8 mouse cellular contexts compared by ENCODE assay signal in genomic region chr5:86065876-86066550, GRCm38 (mm10). TPM values are rescaled to one million over a fixed set of nuclear protein-coding genes. Genes with fewer than 3 reads are reported as not detected.
DNase-seq lines count a peak whose midpoint lies in the region; ATAC-seq and TF ChIP-seq lines count a peak whose summit lies in the region.

No protein-coding gene starts in this region.

- peak; percentile 77 for ATAC-seq in hindbrain, embryonic 13.5 days (ENCODE audit: low FRiP score)

- no peak for TF ChIP-seq POLR2A in lung, adult 2 months (IDR thresholded peaks at IDR 0.05; ENCODE audit: borderline replicate concordance, extremely low read depth, low read depth, low read length)
- TF ChIP-seq POLR2A in cortical plate, adult 2 months (IDR thresholded peaks at IDR 0.05; ENCODE audit: extremely low read depth, insufficient read depth, low read length), result no peak

- H3K4me3 ChIP-seq in lung, adult 2 months (replicated peaks; ENCODE audit: extremely low read depth, low read depth, low read length), result peak overlapping the region; percentile 49
- peak overlapping the region; percentile 82 for H3K4me3 ChIP-seq in cortical plate, adult 2 months (ENCODE audit: insufficient read depth, low read length)
- peak overlapping the region; percentile 77 for H3K4me3 ChIP-seq in hindbrain, embryonic 13.5 days
- H3K4me3 ChIP-seq in midbrain, embryonic 10.5 days, result peak overlapping the region; percentile 89

- no peaks in the 10 kb centered on the region for H3K9me3 ChIP-seq in hindbrain, embryonic 13.5 days
- H3K9me3 ChIP-seq in midbrain, embryonic 10.5 days (replicated peaks), result no peaks in the 10 kb centered on the region

- H3K27ac ChIP-seq in cortical plate, adult 2 months (ENCODE audit: insufficient read depth, low read length), result no peak overlapping the region
- H3K27ac ChIP-seq in hindbrain, embryonic 13.5 days, result peak overlapping the region; percentile 69
- peak overlapping the region; percentile 96 for H3K27ac ChIP-seq in midbrain, embryonic 10.5 days (replicated peaks)

- DNase-seq in lung, adult 2 months, result no peak
- no peak for DNase-seq in lung, postnatal 25 days (ENCODE audit: low spot score)
- no peak for DNase-seq in midbrain, embryonic 10.5 days (ENCODE audit: low spot score)
- no peak for DNase-seq in adrenal gland, adult (ENCODE audit: inconsistent age in 2 of 2, low spot score in 1 of 2)
- DNase-seq in urinary bladder, adult 18-20 months (ENCODE audit: low spot score in 2 of 2), result no peak
- DNase-seq in spleen, adult 18-20 months, result no peak

- no peaks in the 10 kb centered on the region for H3K36me3 ChIP-seq in hindbrain, embryonic 13.5 days
- no peaks in the 10 kb centered on the region for H3K36me3 ChIP-seq in midbrain, embryonic 10.5 days

- WGBS in lung, adult 2 months, result under 1% methylated on average over 17 of the region's 17 CpGs
- WGBS in hindbrain, embryonic 13.5 days, result 2% methylated on average over 17 of the region's 17 CpGs
- 1% methylated on average over 17 of the region's 17 CpGs for WGBS in midbrain, embryonic 10.5 days

- peak overlapping the region; percentile 58 for H3K9ac ChIP-seq in hindbrain, embryonic 13.5 days

- H3K27me3 ChIP-seq in hindbrain, embryonic 13.5 days, result no peaks in the 10 kb centered on the region
- no peaks in the 10 kb centered on the region for H3K27me3 ChIP-seq in midbrain, embryonic 10.5 days (ENCODE audit: low read depth, poor library complexity, severe bottlenecking)

- no peak for TF ChIP-seq CTCF in lung, adult 2 months (IDR thresholded peaks at IDR 0.05; ENCODE audit: insufficient read depth, low read length)
- no peak for TF ChIP-seq CTCF in cortical plate, adult 2 months (IDR thresholded peaks at IDR 0.05; ENCODE audit: extremely low read depth, insufficient read depth, low read length)

- H3K4me2 ChIP-seq in hindbrain, embryonic 13.5 days, result peak overlapping the region; percentile 64

- H3K4me1 ChIP-seq in lung, adult 2 months (ENCODE audit: control insufficient read depth, insufficient read depth, low read length), result peaks cover 2% of the 10 kb centered on the region; the same call in 1 of the 2 replicates
- H3K4me1 ChIP-seq in cortical plate, adult 2 months (ENCODE audit: control insufficient read depth, insufficient read depth, low read length), result peaks cover 1% of the 10 kb centered on the region; the same call in 1 of the 2 replicates
- peaks cover 24% of the 10 kb centered on the region for H3K4me1 ChIP-seq in hindbrain, embryonic 13.5 days (replicated peaks)
- H3K4me1 ChIP-seq in midbrain, embryonic 10.5 days, result peaks cover 15% of the 10 kb centered on the region

RNA-seq across cellular contexts. Expression of gene Cenpc1, which starts 0.6 kb away (rescaled TPM):
- 3.0 and 4.3 TPM in 2 replicates for polyA plus RNA-seq in lung, adult 2 months (2012; rRNA removed)
- 13.1 and 13.3 TPM in 2 replicates for polyA plus RNA-seq in cortical plate, adult 2 months (2012; rRNA removed)
- 38.0 and 40.4 TPM in 2 replicates for polyA plus RNA-seq in hindbrain, embryonic 13.5 days (2015; fragmentation: Nextera tagmentation; extraction: Ambion mirVana)
- polyA plus RNA-seq in midbrain, embryonic 10.5 days (2016; fragmentation: Nextera tagmentation; extraction: Ambion mirVana), result 38.0 and 43.1 TPM in 2 replicates

RNA-seq across cellular contexts. Expression of gene Stap1, which starts 5.5 kb away (rescaled TPM):
- polyA plus RNA-seq in lung, adult 2 months (2012; rRNA removed), result 0.58 and 1.6 TPM in 2 replicates
- polyA plus RNA-seq in cortical plate, adult 2 months (2012; rRNA removed), result 0.02 and 0.08 TPM in 2 replicates
- 0.32 and 0.38 TPM in 2 replicates for polyA plus RNA-seq in hindbrain, embryonic 13.5 days (2015; fragmentation: Nextera tagmentation; extraction: Ambion mirVana)
- polyA plus RNA-seq in midbrain, embryonic 10.5 days (2016; fragmentation: Nextera tagmentation; extraction: Ambion mirVana), result 0.09 and 0.20 TPM in 2 replicates
